Mouse (Mus musculus) forebrain, embryonic 13.5 days (tissue): ENCODE measurements around the gene App. TPM values are rescaled to one million over a fixed set of nuclear protein-coding genes. Genes with fewer than 3 reads are reported as not detected.

Experiments used
- ATAC-seq: fragments of 200-750 bp; cut with Nextera tagmentation; 2 replicates; pipeline ENCODE4 v1.8.0; 2017
- H3K27ac ChIP-seq: fragments of 300-500 bp; sonication (generic); 2 replicates; pipeline ENCODE4 v1.5.1; 2015; ENCODE audit warnings: inconsistent platforms, mild to moderate bottlenecking, moderate library complexity
- H3K27me3 ChIP-seq: fragments of 300-500 bp; sonication (generic); 2 replicates; pipeline ENCODE4 v1.6.1; 2015; ENCODE audit warnings: mild to moderate bottlenecking, inconsistent platforms
- H3K36me3 ChIP-seq: fragments of 300-500 bp; sonication (generic); 2 replicates; pipeline ENCODE4 v1.6.1; 2015; ENCODE audit warnings: mild to moderate bottlenecking, inconsistent platforms; ENCODE audit not compliant: poor library complexity, severe bottlenecking
- H3K4me1 ChIP-seq: fragments of 300-500 bp; sonication (generic); 2 replicates; pipeline ENCODE4 v1.6.1; 2015; ENCODE audit warnings: inconsistent platforms
- H3K4me2 ChIP-seq: fragments of 300-500 bp; sonication (generic); 2 replicates; pipeline ENCODE4 v1.6.1; 2015; ENCODE audit warnings: inconsistent platforms, mild to moderate bottlenecking, moderate library complexity
- H3K4me3 ChIP-seq: fragments of 300-500 bp; sonication (generic); 2 replicates; pipeline ENCODE4 v1.5.1; 2015; ENCODE audit warnings: mild to moderate bottlenecking, inconsistent platforms
- H3K9ac ChIP-seq: fragments of 300-500 bp; sonication (generic); 2 replicates; pipeline ENCODE4 v1.6.1; 2015; ENCODE audit warnings: mild to moderate bottlenecking, inconsistent platforms
- H3K9me3 ChIP-seq: fragments of 300-500 bp; sonication (generic); replicated peaks from 2 replicates; pipeline ENCODE4 v1.6.1; 2016; ENCODE audit warnings: inconsistent platforms
- WGBS: fragments of 180-500 bp; shearing (Covaris S2); methylation state at CpG from one replicate; pipeline ENCODE4 v1.1.7; 2015; 5-methylcytosine and 5-hydroxymethylcytosine counted together
- polyA plus RNA-seq: library from polyadenylated mRNA; unstranded; fragments of >200 nt; fragmentation: Nextera tagmentation; extraction: Ambion mirVana; gene quantifications from 2 replicates; pipeline ENCODE4 v1.2.1, GENCODE M21; 2015

Gene App
- polyA plus RNA-seq, 1 experiment from 2014 or later, result 168 TPM

- H3K27ac ChIP-seq, result no peak overlapping the region
- H3K36me3 ChIP-seq, result peaks cover 25% of the 10 kb centered on the region; the same call in 1 of the 2 replicates
- no peaks in the 10 kb centered on the region for H3K27me3 ChIP-seq
- WGBS, result 95% methylated on average over 5 of the region's 5 CpGs
- H3K4me1 ChIP-seq, result peaks cover 25% of the 10 kb centered on the region
- H3K4me3 ChIP-seq, result no peak overlapping the region
- no peak for ATAC-seq
- no peak overlapping the region for H3K4me2 ChIP-seq
- H3K9ac ChIP-seq, result no peak overlapping the region
- H3K9me3 ChIP-seq, result no peaks in the 10 kb centered on the region
These were observed 57.7 kb downstream of the App start for GRCm38 (mm10) chr16:85115837-85116236.

GRCm38 (mm10) chr16:85114742-85115141, 58.8 kb downstream of the App start:
- no peak for ATAC-seq

GRCm38 (mm10) chr16:85113941-85114340, 59.6 kb downstream of the App start:
- no peaks in the 10 kb centered on the region for H3K27me3 ChIP-seq
- WGBS, result 91% methylated on average over 2 of the region's 2 CpGs
- H3K9me3 ChIP-seq, result no peaks in the 10 kb centered on the region
- ATAC-seq, result no peak
- no peak overlapping the region for H3K4me2 ChIP-seq
- H3K4me1 ChIP-seq, result peaks cover 39% of the 10 kb centered on the region
- no peak overlapping the region for H3K4me3 ChIP-seq
- no peak overlapping the region for H3K9ac ChIP-seq
- no peak overlapping the region for H3K27ac ChIP-seq
- peaks cover 11% of the 10 kb centered on the region; the same call in 1 of the 2 replicates for H3K36me3 ChIP-seq

More at GRCm38 (mm10) chr16:85114742-85115141, 58.8 kb downstream of the App start:
- WGBS, result 88% methylated on average over 1 of the region's 1 CpGs
- no peak overlapping the region for H3K9ac ChIP-seq
- no peaks in the 10 kb centered on the region for H3K27me3 ChIP-seq
- H3K9me3 ChIP-seq, result no peaks in the 10 kb centered on the region
- H3K4me1 ChIP-seq, result peaks cover 36% of the 10 kb centered on the region
- H3K4me2 ChIP-seq, result no peak overlapping the region
- H3K27ac ChIP-seq, result no peak overlapping the region
- peaks cover 19% of the 10 kb centered on the region; the same call in 1 of the 2 replicates for H3K36me3 ChIP-seq
- no peak overlapping the region for H3K4me3 ChIP-seq

- ATAC-seq, result no peak
- Histone ChIP-seq H3K4me1 (peaks cover 43% of the 10 kb centered on the region), H3K4me2 (no peak overlapping the region), H3K36me3 (0 out of 2 replicates have a peak, but pooled peaks cover 4% of the 10 kb centered on the region), H3K4me3 (no peak overlapping the region), H3K9ac (no peak overlapping the region), H3K27ac (no peak overlapping the region), H3K9me3 (no peaks in the 10 kb centered on the region), H3K27me3 (no peaks in the 10 kb centered on the region)
- WGBS, result 76% methylated on average over 2 of the region's 2 CpGs
These were observed 61.3 kb downstream of the App start for GRCm38 (mm10) chr16:85112254-85112653.

GRCm38 (mm10) chr16:85110428-85110827, 63.1 kb downstream of the App start:
- H3K27ac ChIP-seq, result peak overlapping the region; percentile 83
- H3K4me3 ChIP-seq, result no peak overlapping the region
- H3K4me2 ChIP-seq, result peak overlapping the region; percentile 22
- H3K27me3 ChIP-seq, result no peaks in the 10 kb centered on the region
- no peaks in the 10 kb centered on the region for H3K9me3 ChIP-seq
- 43% methylated on average over 13 of the region's 13 CpGs for WGBS
- peak; percentile 95 for ATAC-seq
- 0 out of 2 replicates have a peak, but pooled peaks cover 4% of the 10 kb centered on the region for H3K36me3 ChIP-seq
- no peak overlapping the region for H3K9ac ChIP-seq
- peaks cover 61% of the 10 kb centered on the region for H3K4me1 ChIP-seq

GRCm38 (mm10) chr16:85108486-85108885, 65.1 kb downstream of the App start:
- Histone ChIP-seq H3K9ac (no peak overlapping the region), H3K27ac (no peak overlapping the region), H3K4me2 (no peak overlapping the region), H3K4me3 (no peak overlapping the region), H3K36me3 (no peaks in the 10 kb centered on the region), H3K9me3 (no peaks in the 10 kb centered on the region), H3K27me3 (no peaks in the 10 kb centered on the region), H3K4me1 (peaks cover 64% of the 10 kb centered on the region)
- 88% methylated on average over 7 of the region's 7 CpGs for WGBS
- ATAC-seq, result no peak

GRCm38 (mm10) chr16:85106644-85107323, 66.8 kb downstream of the App start:
- ATAC-seq, result peak; percentile 23; the same call in 1 of the 2 replicates
- Histone ChIP-seq H3K9ac (no peak overlapping the region), H3K4me1 (peaks cover 63% of the 10 kb centered on the region), H3K4me2 (no peak overlapping the region; the same call in 1 of the 2 replicates), H3K27me3 (no peaks in the 10 kb centered on the region), H3K4me3 (no peak overlapping the region), H3K36me3 (peaks cover 12% of the 10 kb centered on the region), H3K9me3 (no peaks in the 10 kb centered on the region), H3K27ac (peak overlapping the region; percentile 54)
- WGBS, result 56% methylated on average over 9 of the region's 9 CpGs

GRCm38 (mm10) chr16:85105603-85106002, 68.0 kb downstream of the App start:
- no peaks in the 10 kb centered on the region for H3K9me3 ChIP-seq
- 76% methylated on average over 4 of the region's 4 CpGs for WGBS
- ATAC-seq, result no peak
- H3K36me3 ChIP-seq, result peaks cover 16% of the 10 kb centered on the region
- H3K4me2 ChIP-seq, result no peak overlapping the region
- H3K27me3 ChIP-seq, result no peaks in the 10 kb centered on the region
- no peak overlapping the region for H3K4me3 ChIP-seq
- H3K27ac ChIP-seq, result peak overlapping the region; percentile 25; the same call in 1 of the 2 replicates
- H3K9ac ChIP-seq, result no peak overlapping the region
- H3K4me1 ChIP-seq, result peaks cover 52% of the 10 kb centered on the region

- 90% methylated on average over 13 of the region's 13 CpGs for WGBS
- no peak for ATAC-seq
- H3K4me1 ChIP-seq, result peaks cover 34% of the 10 kb centered on the region
- H3K27ac ChIP-seq, result no peak overlapping the region
- no peaks in the 10 kb centered on the region for H3K9me3 ChIP-seq
- no peak overlapping the region for H3K9ac ChIP-seq
- H3K27me3 ChIP-seq, result no peaks in the 10 kb centered on the region
- peaks cover 19% of the 10 kb centered on the region for H3K36me3 ChIP-seq
- no peak overlapping the region for H3K4me3 ChIP-seq
- H3K4me2 ChIP-seq, result no peak overlapping the region
These were observed 70.3 kb downstream of the App start for GRCm38 (mm10) chr16:85103116-85103787.

GRCm38 (mm10) chr16:85101544-85101943, 72.0 kb downstream of the App start:
- no peak overlapping the region for H3K4me3 ChIP-seq
- no peaks in the 10 kb centered on the region for H3K27me3 ChIP-seq
- peaks cover 26% of the 10 kb centered on the region for H3K4me1 ChIP-seq
- H3K9ac ChIP-seq, result no peak overlapping the region
- no peak overlapping the region for H3K27ac ChIP-seq
- H3K9me3 ChIP-seq, result no peaks in the 10 kb centered on the region
- H3K4me2 ChIP-seq, result no peak overlapping the region
- WGBS, result 89% methylated on average over 3 of the region's 3 CpGs
- peaks cover 23% of the 10 kb centered on the region for H3K36me3 ChIP-seq
- ATAC-seq, result no peak

GRCm38 (mm10) chr16:85100806-85101205, 72.8 kb downstream of the App start:
- Histone ChIP-seq H3K36me3 (peaks cover 23% of the 10 kb centered on the region), H3K4me2 (no peak overlapping the region), H3K4me1 (peaks cover 26% of the 10 kb centered on the region), H3K9me3 (no peaks in the 10 kb centered on the region), H3K4me3 (no peak overlapping the region), H3K9ac (no peak overlapping the region), H3K27me3 (no peaks in the 10 kb centered on the region), H3K27ac (no peak overlapping the region)
- 47% methylated on average over 3 of the region's 3 CpGs for WGBS
- no peak for ATAC-seq

GRCm38 (mm10) chr16:85099487-85099886, 74.1 kb downstream of the App start:
- Histone ChIP-seq H3K4me2 (no peak overlapping the region), H3K4me3 (no peak overlapping the region), H3K9ac (no peak overlapping the region), H3K9me3 (no peaks in the 10 kb centered on the region), H3K36me3 (peaks cover 23% of the 10 kb centered on the region), H3K27me3 (no peaks in the 10 kb centered on the region), H3K4me1 (peaks cover 34% of the 10 kb centered on the region), H3K27ac (no peak overlapping the region)
- ATAC-seq, result no peak
- WGBS, result 83% methylated on average over 7 of the region's 7 CpGs
